Mouse (Mus musculus) heart, embryonic 15.5 days (tissue): ENCODE measurements around the gene Ppp2r1b. TPM values are rescaled to one million over a fixed set of nuclear protein-coding genes. Genes with fewer than 3 reads are reported as not detected.

Experiments used
- ATAC-seq: fragments of 200-750 bp; cut with Nextera tagmentation; replicated peaks from 2 replicates; pipeline ENCODE4 v1.8.0; 2017; ENCODE audit warnings: low read depth, moderate TSS enrichment; ENCODE audit not compliant: insufficient number of reproducible peaks, insufficient read depth, low FRiP score
- H3K27ac ChIP-seq: fragments of 300-500 bp; sonication (generic); 2 replicates; pipeline ENCODE4 v1.5.1; 2015; ENCODE audit warnings: mild to moderate bottlenecking, inconsistent platforms
- H3K27me3 ChIP-seq: fragments of 300-500 bp; sonication (generic); 2 replicates; pipeline ENCODE4 v1.6.1; 2015; ENCODE audit warnings: inconsistent platforms
- H3K36me3 ChIP-seq: fragments of 300-500 bp; sonication (generic); 2 replicates; pipeline ENCODE4 v1.6.1; 2015; ENCODE audit warnings: mild to moderate bottlenecking, inconsistent platforms
- H3K4me1 ChIP-seq: fragments of 300-500 bp; sonication (generic); replicated peaks from 2 replicates; pipeline ENCODE4 v1.6.1; 2015; ENCODE audit warnings: inconsistent platforms
- H3K4me2 ChIP-seq: fragments of 300-500 bp; sonication (generic); 2 replicates; pipeline ENCODE4 v1.6.1; 2015; ENCODE audit warnings: inconsistent platforms, mild to moderate bottlenecking, moderate library complexity
- H3K4me3 ChIP-seq: fragments of 300-500 bp; sonication (generic); 2 replicates; pipeline ENCODE4 v1.5.1; 2015; ENCODE audit warnings: mild to moderate bottlenecking, inconsistent platforms
- H3K9ac ChIP-seq: fragments of 300-500 bp; sonication (generic); 2 replicates; pipeline ENCODE4 v1.6.1; 2015; ENCODE audit warnings: mild to moderate bottlenecking, inconsistent platforms
- H3K9me3 ChIP-seq: fragments of 300-500 bp; sonication (generic); replicated peaks from 2 replicates; pipeline ENCODE4 v1.6.1; 2016; ENCODE audit warnings: inconsistent platforms
- WGBS: fragments of 180-500 bp; shearing (Covaris S2); methylation state at CpG from one replicate; pipeline ENCODE4 v1.1.7; 2015; ENCODE audit warnings: mixed read lengths; 5-methylcytosine and 5-hydroxymethylcytosine counted together
- polyA plus RNA-seq: library from polyadenylated mRNA; unstranded; fragments of >200 nt; fragmentation: Nextera tagmentation; extraction: Ambion mirVana; gene quantifications from 2 replicates; pipeline ENCODE4 v1.2.1, GENCODE M21; 2015

The Ppp2r1b gene
- polyA plus RNA-seq, 1 experiment from 2014 or later: 33.4 TPM

DNA sequence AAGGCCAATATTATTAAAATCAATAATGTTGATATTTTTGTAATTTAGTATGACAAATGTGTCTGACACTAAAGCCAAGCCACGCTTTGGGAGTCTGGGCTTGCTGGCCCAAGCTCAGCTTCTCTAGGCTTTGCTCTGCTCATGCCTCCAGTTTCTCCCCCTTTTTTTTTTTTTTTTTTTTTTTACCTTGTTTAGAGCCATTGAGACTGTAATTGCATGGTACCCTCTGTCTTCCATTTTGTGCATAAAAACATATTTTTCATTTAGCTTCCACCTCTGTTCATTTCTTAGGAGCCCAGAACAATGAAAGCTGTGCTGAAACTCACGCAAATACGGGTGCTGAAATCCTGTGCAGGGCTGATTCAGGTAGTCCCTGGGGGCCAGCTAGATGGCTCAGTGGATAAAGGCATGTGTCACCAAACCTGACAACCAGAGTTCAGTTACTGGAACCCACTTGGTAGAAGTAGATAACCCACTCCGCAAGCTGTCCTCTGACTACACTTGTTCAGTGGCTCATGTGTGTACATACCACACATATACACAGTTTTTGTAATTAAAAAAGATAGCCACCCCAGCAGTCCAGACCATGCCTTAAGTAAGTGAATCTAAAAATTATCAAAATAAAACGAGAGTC lies 10.1 kb downstream of the Ppp2r1b start:
- H3K27me3 ChIP-seq: no peaks in the 10 kb centered on the region
- H3K27ac ChIP-seq: no peak overlapping the region
- peaks cover 31% of the 10 kb centered on the region for H3K4me1 ChIP-seq
- no peaks in the 10 kb centered on the region for H3K9me3 ChIP-seq
- no peak overlapping the region for H3K4me2 ChIP-seq
- ATAC-seq: no peak
- H3K9ac ChIP-seq: no peak overlapping the region
- H3K36me3 ChIP-seq: peaks cover 16% of the 10 kb centered on the region
- no peak overlapping the region for H3K4me3 ChIP-seq
- WGBS: 89% methylated on average over 5 of the region's 5 CpGs

- peak overlapping the region; percentile 20; the same call in 1 of the 2 replicates for H3K9ac ChIP-seq
- H3K4me3 ChIP-seq: peak overlapping the region; percentile 88; the same call in 1 of the 2 replicates
- peaks cover 26% of the 10 kb centered on the region for H3K4me1 ChIP-seq
- no peaks in the 10 kb centered on the region for H3K9me3 ChIP-seq
- 66% methylated on average over 5 of the region's 5 CpGs for WGBS
- peaks cover 21% of the 10 kb centered on the region for H3K36me3 ChIP-seq
- ATAC-seq: no peak
- no peaks in the 10 kb centered on the region for H3K27me3 ChIP-seq
- H3K4me2 ChIP-seq: peak overlapping the region; percentile 80
- H3K27ac ChIP-seq: peak overlapping the region; percentile 86
Observed at GRCm38 (mm10) chr9:50855780-50856179, 10.7 kb downstream of the Ppp2r1b start.

GRCm38 (mm10) chr9:50856341-50857081 lies 11.4 kb downstream of the Ppp2r1b start:
- ATAC-seq: peak; percentile 94
- under 1% methylated on average over 45 of the region's 45 CpGs for WGBS

GRCm38 (mm10) chr9:50857082-50857641 lies 12.1 kb downstream of the Ppp2r1b start:
- Histone ChIP-seq H3K4me1 (peaks cover 22% of the 10 kb centered on the region), H3K4me2 (peak overlapping the region; percentile 80), H3K36me3 (peaks cover 34% of the 10 kb centered on the region), H3K27me3 (no peaks in the 10 kb centered on the region), H3K9ac (peak overlapping the region; percentile 85), H3K27ac (peak overlapping the region; percentile 86; the same call in 1 of the 2 replicates), H3K9me3 (no peaks in the 10 kb centered on the region), H3K4me3 (peak overlapping the region; percentile 88)
- under 1% methylated on average over 46 of the region's 46 CpGs for WGBS
- peak; percentile 66 for ATAC-seq

More at GRCm38 (mm10) chr9:50856341-50857081, 11.4 kb downstream of the Ppp2r1b start:
- Histone ChIP-seq H3K9me3 (no peaks in the 10 kb centered on the region), H3K9ac (peak overlapping the region; percentile 85), H3K4me1 (peaks cover 22% of the 10 kb centered on the region), H3K4me3 (peak overlapping the region; percentile 88), H3K27me3 (no peaks in the 10 kb centered on the region), H3K36me3 (peaks cover 27% of the 10 kb centered on the region), H3K27ac (peak overlapping the region; percentile 86), H3K4me2 (peak overlapping the region; percentile 80)

DNA sequence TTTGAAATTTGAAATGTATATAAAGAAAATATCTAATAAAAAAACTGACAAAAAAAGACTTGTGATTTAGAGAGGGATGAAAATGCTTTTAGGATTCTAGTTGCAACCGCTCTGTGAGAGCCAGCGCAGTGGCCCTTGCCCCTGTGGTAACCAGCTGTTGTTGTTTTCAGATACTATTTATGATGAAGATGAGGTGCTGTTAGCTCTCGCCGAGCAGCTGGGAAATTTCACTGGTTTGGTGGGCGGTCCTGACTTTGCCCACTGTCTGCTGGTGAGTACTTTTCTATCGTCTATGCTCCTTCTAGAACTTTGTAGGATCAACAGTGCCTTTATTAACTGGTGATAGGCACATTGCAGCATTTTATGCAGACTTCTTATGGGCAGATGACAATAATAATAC lies 13.6 kb downstream of the Ppp2r1b start:
- Histone ChIP-seq H3K27ac (no peak overlapping the region), H3K27me3 (no peaks in the 10 kb centered on the region), H3K4me1 (peaks cover 14% of the 10 kb centered on the region), H3K36me3 (peaks cover 44% of the 10 kb centered on the region), H3K4me2 (no peak overlapping the region), H3K9ac (no peak overlapping the region), H3K9me3 (no peaks in the 10 kb centered on the region), H3K4me3 (no peak overlapping the region)
- 91% methylated on average over 6 of the region's 6 CpGs for WGBS
- ATAC-seq: no peak

- no peak for ATAC-seq
- no peak overlapping the region for H3K4me2 ChIP-seq
- H3K4me1 ChIP-seq: peaks cover 31% of the 10 kb centered on the region
- peaks cover 48% of the 10 kb centered on the region for H3K36me3 ChIP-seq
- H3K4me3 ChIP-seq: no peak overlapping the region
- no peak overlapping the region for H3K9ac ChIP-seq
- no peaks in the 10 kb centered on the region for H3K27me3 ChIP-seq
- no peak overlapping the region for H3K27ac ChIP-seq
- 86% methylated on average over 18 of the region's 18 CpGs for WGBS
- no peaks in the 10 kb centered on the region for H3K9me3 ChIP-seq
Observed at GRCm38 (mm10) chr9:50861119-50861839, 16.2 kb downstream of the Ppp2r1b start.

DNA sequence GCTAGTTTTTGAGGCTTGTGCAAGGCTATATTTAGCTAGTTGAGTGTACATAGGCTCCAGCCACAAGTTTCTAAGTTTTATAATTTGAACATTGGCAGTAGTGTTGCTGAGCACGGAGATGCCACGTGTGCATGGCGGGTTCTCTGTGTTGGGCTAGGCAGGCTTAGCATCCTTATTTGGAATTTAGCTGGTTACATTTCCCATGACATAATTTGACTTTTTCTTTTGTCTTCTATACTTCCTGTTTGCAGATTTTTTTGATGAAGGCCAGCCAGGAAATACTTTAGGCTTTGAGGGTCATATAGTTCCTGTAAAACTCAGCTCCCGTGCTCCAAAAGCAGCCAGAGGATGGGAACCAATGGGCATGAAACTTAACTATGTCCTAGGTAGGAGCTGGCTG lies 18.7 kb downstream of the Ppp2r1b start:
- Histone ChIP-seq H3K9me3 (no peaks in the 10 kb centered on the region), H3K27ac (peak overlapping the region; percentile 88), H3K4me1 (peaks cover 25% of the 10 kb centered on the region), H3K36me3 (peaks cover 68% of the 10 kb centered on the region), H3K4me2 (no peak overlapping the region), H3K9ac (no peak overlapping the region), H3K4me3 (no peak overlapping the region), H3K27me3 (no peaks in the 10 kb centered on the region)
- WGBS: 70% methylated on average over 4 of the region's 4 CpGs
- ATAC-seq: no peak

GRCm38 (mm10) chr9:50864877-50865276 lies 19.8 kb downstream of the Ppp2r1b start:
- H3K27ac ChIP-seq: peak overlapping the region; percentile 88
- no peak overlapping the region for H3K4me3 ChIP-seq

GRCm38 (mm10) chr9:50865803-50866202 lies 20.7 kb downstream of the Ppp2r1b start:
- peak overlapping the region; percentile 88 for H3K27ac ChIP-seq
- WGBS: 68% methylated on average over 8 of the region's 8 CpGs

More at GRCm38 (mm10) chr9:50864877-50865276, 19.8 kb downstream of the Ppp2r1b start:
- Histone ChIP-seq H3K4me1 (peaks cover 25% of the 10 kb centered on the region), H3K27me3 (no peaks in the 10 kb centered on the region), H3K9ac (no peak overlapping the region), H3K9me3 (no peaks in the 10 kb centered on the region), H3K36me3 (peaks cover 67% of the 10 kb centered on the region), H3K4me2 (peak overlapping the region; percentile 40)
- 39% methylated on average over 5 of the region's 5 CpGs for WGBS
- peak; percentile 47; the same call in 1 of the 2 replicates for ATAC-seq

DNA sequence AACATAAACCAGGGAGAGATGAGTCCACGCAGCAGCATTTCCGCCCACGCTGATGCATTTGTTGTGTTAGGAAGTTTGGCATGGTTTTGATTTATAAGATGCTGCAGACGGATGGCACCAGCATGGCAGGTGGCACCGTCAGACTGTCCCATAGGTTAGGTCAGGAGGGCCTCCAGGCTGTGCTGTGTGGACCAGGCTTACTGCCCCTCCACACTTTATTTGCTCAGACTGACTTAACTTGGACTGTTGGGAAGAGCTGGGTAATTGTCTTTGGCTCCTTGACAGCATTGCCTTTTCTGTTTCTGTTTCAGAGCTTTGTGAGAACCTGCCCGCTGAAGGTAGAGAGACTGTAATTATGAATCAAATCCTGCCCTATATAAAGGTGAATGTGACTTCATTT lies 21.9 kb downstream of the Ppp2r1b start:
- no peaks in the 10 kb centered on the region for H3K27me3 ChIP-seq
- WGBS: 92% methylated on average over 6 of the region's 6 CpGs
- peaks cover 25% of the 10 kb centered on the region for H3K4me1 ChIP-seq
- H3K27ac ChIP-seq: no peak overlapping the region
- no peak overlapping the region for H3K4me3 ChIP-seq
- no peak for ATAC-seq
- no peaks in the 10 kb centered on the region for H3K9me3 ChIP-seq
- no peak overlapping the region for H3K4me2 ChIP-seq
- no peak overlapping the region for H3K9ac ChIP-seq
- H3K36me3 ChIP-seq: peaks cover 57% of the 10 kb centered on the region

More at GRCm38 (mm10) chr9:50865803-50866202, 20.7 kb downstream of the Ppp2r1b start:
- Histone ChIP-seq H3K4me2 (no peak overlapping the region), H3K9me3 (no peaks in the 10 kb centered on the region), H3K27me3 (no peaks in the 10 kb centered on the region), H3K9ac (no peak overlapping the region), H3K36me3 (peaks cover 67% of the 10 kb centered on the region), H3K4me3 (no peak overlapping the region), H3K4me1 (peaks cover 25% of the 10 kb centered on the region)
- ATAC-seq: no peak

DNA sequence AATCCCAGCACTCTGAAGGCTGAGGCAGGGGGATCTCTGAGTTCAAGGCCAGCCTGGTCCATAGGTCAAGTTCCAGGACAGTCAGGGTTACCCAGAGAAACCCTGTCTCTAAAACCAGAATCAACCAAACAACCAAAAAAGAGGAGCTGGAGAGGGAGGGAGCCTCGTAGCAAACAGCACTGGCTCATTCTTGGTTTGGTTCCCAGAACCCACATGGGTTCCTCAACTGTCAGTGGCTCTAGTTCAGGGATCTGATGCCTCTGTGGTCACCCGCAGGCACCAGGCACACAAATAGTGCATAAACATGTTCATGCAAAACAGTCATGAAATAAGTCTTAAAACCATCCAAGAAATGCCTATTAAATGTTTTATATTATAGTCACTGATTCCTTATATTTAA lies 23.1 kb downstream of the Ppp2r1b start:
- no peak for ATAC-seq
- Histone ChIP-seq H3K27me3 (no peaks in the 10 kb centered on the region), H3K36me3 (peaks cover 52% of the 10 kb centered on the region), H3K4me3 (no peak overlapping the region), H3K9me3 (no peaks in the 10 kb centered on the region), H3K27ac (no peak overlapping the region), H3K4me2 (no peak overlapping the region), H3K4me1 (peaks cover 25% of the 10 kb centered on the region), H3K9ac (no peak overlapping the region)
- 88% methylated on average over 2 of the region's 2 CpGs for WGBS
